Mouse (Mus musculus) stomach, postnatal 0 days (tissue): Measurements from ENCODE around the gene A530084C06Rik. TPM values are rescaled to one million over a fixed set of nuclear protein-coding genes. Genes with fewer than 3 reads are reported as not detected.

Experiments used
- ATAC-seq: fragments of 200-750 bp; cut with Nextera tagmentation; 2 replicates; pipeline ENCODE4 v1.8.0; 2017; ENCODE audit not compliant: low FRiP score, low TSS enrichment
- DNase-seq: peaks from one replicate; pipeline ENCODE4 v3.0.0-alpha.2; 2016; ENCODE audit warnings: low spot score
- H3K27ac ChIP-seq: fragments of 300-500 bp; sonication (generic); replicated peaks from 2 replicates; pipeline ENCODE4 v1.5.1; 2014; ENCODE audit warnings: mild to moderate bottlenecking, control low read depth
- H3K27me3 ChIP-seq: fragments of 300-500 bp; sonication (generic); 2 replicates; pipeline ENCODE4 v1.6.1; 2014; ENCODE audit warnings: low read length; ENCODE audit not compliant: control insufficient read depth, insufficient read depth
- H3K36me3 ChIP-seq: fragments of 300-500 bp; sonication (generic); 2 replicates; pipeline ENCODE4 v1.6.1; 2014; ENCODE audit warnings: low read length, mixed read lengths; ENCODE audit not compliant: control insufficient read depth, insufficient read depth
- H3K4me1 ChIP-seq: fragments of 300-500 bp; sonication (generic); replicated peaks from 2 replicates; pipeline ENCODE4 v1.6.1; 2014; ENCODE audit warnings: antibody characterized with exemption; ENCODE audit not compliant: control insufficient read depth, insufficient read depth
- H3K4me2 ChIP-seq: fragments of 300-500 bp; sonication (generic); replicated peaks from 2 replicates; pipeline ENCODE4 v1.6.1; 2014; ENCODE audit warnings: low read depth, mild to moderate bottlenecking, control low read depth, moderate library complexity
- H3K4me3 ChIP-seq: fragments of 300-500 bp; sonication (generic); 2 replicates; pipeline ENCODE4 v1.5.1; 2014; ENCODE audit warnings: low read depth, low read length, control low read depth
- H3K9ac ChIP-seq: fragments of 300-500 bp; sonication (generic); 2 replicates; pipeline ENCODE4 v1.6.1; 2014; ENCODE audit warnings: mild to moderate bottlenecking, low read length, control low read depth, mixed read lengths
- H3K9me3 ChIP-seq: fragments of 300-500 bp; sonication (generic); 2 replicates; pipeline ENCODE4 v1.6.1; 2016; ENCODE audit warnings: low read length; ENCODE audit not compliant: control insufficient read depth
- CTCF ChIP-seq: IDR thresholded peaks from 2 replicates; pipeline ENCODE4 v1.5.1; 2016; ENCODE audit warnings: antibody characterized with exemption, low read depth, mild to moderate bottlenecking, moderate library complexity
- EP300 ChIP-seq: optimal IDR thresholded peaks from 2 replicates; pipeline ENCODE3; 2016; ENCODE audit warnings: antibody characterized with exemption
- WGBS: fragments of 180-500 bp; shearing (Covaris S2); extraction: QIAGEN DNeasy Blood & Tissue Kit; methylation state at CpG from one replicate; pipeline ENCODE4 v1.1.7; 2014; 5-methylcytosine and 5-hydroxymethylcytosine counted together
- polyA plus RNA-seq: library from polyadenylated mRNA; unstranded; fragments of >200 nt; fragmentation: Nextera tagmentation; extraction: Ambion mirVana; gene quantifications from 2 replicates; pipeline ENCODE4 v1.2.1, GENCODE M21; 2015

The A530084C06Rik gene
- polyA plus RNA-seq, 1 experiment from 2014 or later, result not detected

GRCm38 (mm10) chr13:31531186-31531585, 27.9 kb downstream of the A530084C06Rik start:
- Histone ChIP-seq H3K27ac (peak overlapping the region; percentile 69; the same call in 1 of the 2 replicates), H3K4me3 (no peak overlapping the region), H3K36me3 (no peaks in the 10 kb centered on the region), H3K4me1 (no peaks in the 10 kb centered on the region), H3K9ac (no peak overlapping the region), H3K9me3 (no peaks in the 10 kb centered on the region), H3K4me2 (no peak overlapping the region), H3K27me3 (no peaks in the 10 kb centered on the region)
- WGBS, result 43% methylated on average over 5 of the region's 5 CpGs
- peak; percentile 48; the same call in 1 of the 2 replicates for ATAC-seq
- DNase-seq, result no peak
- TF ChIP-seq CTCF (no peak), EP300 (no peak)

- Histone ChIP-seq H3K27ac (0 out of 2 replicates have a peak overlapping the region, but pooled peaks have one; percentile 13), H3K36me3 (no peaks in the 10 kb centered on the region), H3K27me3 (no peaks in the 10 kb centered on the region), H3K9me3 (no peaks in the 10 kb centered on the region), H3K9ac (no peak overlapping the region), H3K4me1 (no peaks in the 10 kb centered on the region), H3K4me2 (no peak overlapping the region), H3K4me3 (no peak overlapping the region)
- TF ChIP-seq EP300 (no peak), CTCF (0 out of 2 replicates have a peak, but pooled peaks have one; percentile 16)
- ATAC-seq, result peak; percentile 51; the same call in 1 of the 2 replicates
- peak; percentile 66 for DNase-seq
- 67% methylated on average over 4 of the region's 4 CpGs for WGBS
Observed at GRCm38 (mm10) chr13:31524976-31525375, 34.2 kb downstream of the A530084C06Rik start.

GRCm38 (mm10) chr13:31518971-31519370, 40.2 kb downstream of the A530084C06Rik start:
- H3K27ac ChIP-seq, result peak overlapping the region; percentile 67; the same call in 1 of the 2 replicates
- peak; percentile 53 for ATAC-seq

GRCm38 (mm10) chr13:31518411-31518886, 40.7 kb downstream of the A530084C06Rik start:
- Histone ChIP-seq H3K27ac (peak overlapping the region; percentile 85), H3K4me3 (no peak overlapping the region), H3K36me3 (no peaks in the 10 kb centered on the region), H3K4me1 (no peaks in the 10 kb centered on the region), H3K9me3 (no peaks in the 10 kb centered on the region), H3K27me3 (no peaks in the 10 kb centered on the region), H3K4me2 (no peak overlapping the region), H3K9ac (no peak overlapping the region)
- DNase-seq, result peak; percentile 84
- TF ChIP-seq EP300 (peak; percentile 89), CTCF (no peak)
- WGBS, result 33% methylated on average over 10 of the region's 10 CpGs
- peak; percentile 86 for ATAC-seq

More at GRCm38 (mm10) chr13:31518971-31519370, 40.2 kb downstream of the A530084C06Rik start:
- H3K9ac ChIP-seq, result no peak overlapping the region
- no peaks in the 10 kb centered on the region for H3K4me1 ChIP-seq
- WGBS, result 33% methylated on average over 9 of the region's 9 CpGs
- H3K36me3 ChIP-seq, result no peaks in the 10 kb centered on the region
- no peak overlapping the region for H3K4me2 ChIP-seq
- peak; percentile 33 for DNase-seq
- H3K27me3 ChIP-seq, result no peaks in the 10 kb centered on the region
- H3K4me3 ChIP-seq, result no peak overlapping the region
- TF ChIP-seq EP300, result no peak
- TF ChIP-seq CTCF, result no peak
- no peaks in the 10 kb centered on the region for H3K9me3 ChIP-seq

- TF ChIP-seq EP300 (peak; percentile 53), CTCF (no peak)
- peak overlapping the region; percentile 86 for H3K27ac ChIP-seq
- H3K4me2 ChIP-seq, result no peak overlapping the region
- H3K36me3 ChIP-seq, result no peaks in the 10 kb centered on the region
- DNase-seq (peak; percentile 84), ATAC-seq (peak; percentile 91)
- no peak overlapping the region for H3K4me3 ChIP-seq
- H3K4me1 ChIP-seq, result no peaks in the 10 kb centered on the region
- 62% methylated on average over 7 of the region's 7 CpGs for WGBS
- no peak overlapping the region for H3K9ac ChIP-seq
- H3K27me3 ChIP-seq, result no peaks in the 10 kb centered on the region
- H3K9me3 ChIP-seq, result no peaks in the 10 kb centered on the region
Observed at GRCm38 (mm10) chr13:31515261-31515660, 43.9 kb downstream of the A530084C06Rik start.

- Histone ChIP-seq H3K9me3 (no peaks in the 10 kb centered on the region), H3K27ac (peak overlapping the region; percentile 83), H3K4me3 (no peak overlapping the region), H3K4me2 (peak overlapping the region; percentile 15; the same call in 1 of the 2 replicates), H3K9ac (no peak overlapping the region), H3K36me3 (no peaks in the 10 kb centered on the region), H3K27me3 (no peaks in the 10 kb centered on the region), H3K4me1 (no peaks in the 10 kb centered on the region; the same call in 1 of the 2 replicates)
- WGBS, result 32% methylated on average over 8 of the region's 8 CpGs
- ATAC-seq (peak; percentile 91), DNase-seq (peak; percentile 79)
- no peak for TF ChIP-seq CTCF
- peak; percentile 24 for TF ChIP-seq EP300
Observed at GRCm38 (mm10) chr13:31506494-31507167, 52.5 kb downstream of the A530084C06Rik start.

Other genes with a start within 250 kb of the A530084C06Rik start
- 35.7 and 47.1 TPM in 2 replicates for gene Foxq1, start 3.2 kb downstream of the A530084C06Rik start, polyA plus RNA-seq
- gene Foxf2, start 66.5 kb upstream of the A530084C06Rik start, polyA plus RNA-seq, result 10.0 and 12.5 TPM in 2 replicates
- 0.13 and 0.15 TPM in 2 replicates for gene Foxc1, start 247.3 kb upstream of the A530084C06Rik start, polyA plus RNA-seq